Mouse (Mus musculus) myocyte (in vitro differentiated cells): ENCODE measurements at regions not wholly inside any gene's neighbourhood (a gene's known extent, or its start where the extent isn't known, plus 50 kb on each side); places are given as distances from the start of the nearest gene placed in this dataset.

Experiments used
- H3K27me3 ChIP-seq: one replicate; pipeline ENCODE4 v1.6.1; 2011; ENCODE audit not compliant: control insufficient read depth, insufficient read depth, insufficient read length
- H3K36me3 ChIP-seq: one replicate; pipeline ENCODE4 v1.6.1; 2011; ENCODE audit not compliant: control insufficient read depth, insufficient read depth
- H3K4me2 ChIP-seq: one replicate; pipeline ENCODE4 v1.6.1; 2011; ENCODE audit warnings: low read depth, control low read depth
- H3K4me3 ChIP-seq: one replicate; pipeline ENCODE4 v1.5.1; 2011; ENCODE audit warnings: mild to moderate bottlenecking, control low read depth, moderate library complexity
- H3K79me2 ChIP-seq: one replicate; pipeline ENCODE4 v1.6.1; 2011; ENCODE audit not compliant: control insufficient read depth, insufficient read depth
- H3ac ChIP-seq: one replicate; pipeline ENCODE4 v1.6.1; 2011; ENCODE audit not compliant: control insufficient read depth, insufficient read length
- CEBPB ChIP-seq: IDR thresholded peaks from 2 replicates; pipeline ENCODE4 v1.6.1; 2011; ENCODE audit warnings: mild to moderate bottlenecking, moderate library complexity; ENCODE audit not compliant: poor library complexity, insufficient read depth, severe bottlenecking
- E2F4 ChIP-seq: IDR thresholded peaks from one replicate; pipeline ENCODE4 v1.6.1; 2011; ENCODE audit warnings: mild to moderate bottlenecking, control low read depth, moderate library complexity; ENCODE audit not compliant: insufficient read depth
- MAX ChIP-seq: IDR thresholded peaks from one replicate; pipeline ENCODE4 v1.6.1; 2011; ENCODE audit warnings: low read depth, mild to moderate bottlenecking, control low read depth
- MYOD1 ChIP-seq, 3 experiments: IDR thresholded peaks; one replicate each; pipeline ENCODE4 v1.6.1; 2011; ENCODE audit warnings: control low read depth in 2 of 3, low read depth in 2 of 3, mild to moderate bottlenecking in 2 of 3, moderate library complexity in 1 of 3; ENCODE audit not compliant: insufficient read length in 2 of 3, control insufficient read depth in 1 of 3
- MYOG ChIP-seq, 3 experiments: IDR thresholded peaks; one replicate each; pipeline ENCODE4 v1.6.1; 2011; ENCODE audit warnings: control low read depth in 2 of 3, low read depth in 2 of 3, mild to moderate bottlenecking in 2 of 3; ENCODE audit not compliant: insufficient read length in 2 of 3, control insufficient read depth in 1 of 3, insufficient read depth in 1 of 3
- POLR2A ChIP-seq: IDR thresholded peaks from one replicate; pipeline ENCODE4 v1.6.1; 2011; ENCODE audit warnings: low read depth, mild to moderate bottlenecking, control low read depth, moderate library complexity; ENCODE audit not compliant: insufficient read length
- POLR2AphosphoS2 ChIP-seq: IDR thresholded peaks from one replicate; pipeline ENCODE4 v1.6.1; 2011; ENCODE audit warnings: low read depth, control low read depth; ENCODE audit not compliant: insufficient read length
- REST ChIP-seq: IDR thresholded peaks from one replicate; pipeline ENCODE4 v1.6.1; 2011; ENCODE audit warnings: mild to moderate bottlenecking, control low read depth, moderate library complexity; ENCODE audit not compliant: insufficient read depth, insufficient read length
- SRF ChIP-seq: IDR thresholded peaks from one replicate; pipeline ENCODE4 v1.6.1; 2011; ENCODE audit warnings: low read depth; ENCODE audit not compliant: control insufficient read depth, insufficient read length
- TCF12 ChIP-seq: IDR thresholded peaks from one replicate; pipeline ENCODE4 v1.6.1; 2011; ENCODE audit warnings: mild to moderate bottlenecking, control low read depth; ENCODE audit not compliant: poor library complexity, insufficient read depth, severe bottlenecking
- TCF3 ChIP-seq: IDR thresholded peaks from one replicate; pipeline ENCODE4 v1.6.1; 2011; ENCODE audit warnings: low read depth, control low read depth; ENCODE audit not compliant: insufficient read length
- USF1 ChIP-seq: IDR thresholded peaks from one replicate; pipeline ENCODE4 v1.6.1; 2011; ENCODE audit warnings: low read depth, mild to moderate bottlenecking, control low read depth, moderate library complexity

DNA sequence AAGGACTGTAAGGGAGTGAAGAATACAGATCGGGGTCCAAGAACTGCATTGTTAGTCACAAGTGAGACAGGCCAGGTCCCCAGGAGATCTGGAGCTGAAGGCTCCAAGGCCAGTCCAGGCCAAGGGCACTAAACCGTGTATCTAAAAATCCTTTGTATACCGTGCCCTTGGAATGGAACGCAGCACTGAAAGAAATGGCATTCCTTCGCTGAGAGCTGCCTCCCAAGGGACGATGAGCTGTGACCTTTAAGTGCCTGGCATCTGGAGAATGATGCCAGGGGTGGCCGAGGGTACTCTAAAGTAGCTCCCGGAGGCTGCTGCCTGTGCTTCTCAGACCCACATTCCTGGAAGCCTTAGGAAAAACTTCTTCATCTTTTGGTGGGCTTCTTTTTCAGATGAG is 76.0 kb upstream of the Pkn2 start:
- Histone ChIP-seq H3ac (no peak overlapping the region), H3K27me3 (no peaks in the 10 kb centered on the region), H3K4me2 (no peak overlapping the region), H3K4me3 (no peak overlapping the region), H3K36me3 (no peaks in the 10 kb centered on the region), H3K79me2 (no peaks in the 10 kb centered on the region)
- no peak for TF ChIP-seq MYOG (IDR thresholded peaks at IDR 0.05; ENCODE audit: control insufficient read depth in 1 of 3, insufficient read depth in 1 of 3, insufficient read length in 2 of 3, low read depth in 2 of 3)
- no peak for TF ChIP-seq SRF
- no peak for TF ChIP-seq MYOD1 (IDR thresholded peaks at IDR 0.05; ENCODE audit: control insufficient read depth in 1 of 3, insufficient read length in 2 of 3, low read depth in 2 of 3)
- TF ChIP-seq TCF3 = no peak
- TF ChIP-seq MAX = no peak
- no peak for TF ChIP-seq USF1
- TF ChIP-seq POLR2AphosphoS2 = no peak
- TF ChIP-seq TCF12 = no peak
- TF ChIP-seq POLR2A = no peak
- TF ChIP-seq REST = no peak
- TF ChIP-seq CEBPB = no peak

GRCm38 (mm10) chr3:142948771-142949170 is 67.0 kb upstream of the Pkn2 start:
- H3ac ChIP-seq = no peak overlapping the region
- no peak overlapping the region for H3K4me3 ChIP-seq
- TF ChIP-seq MAX = no peak
- no peak for TF ChIP-seq POLR2AphosphoS2
- no peak for TF ChIP-seq TCF3
- no peak for TF ChIP-seq MYOG (IDR thresholded peaks at IDR 0.05; ENCODE audit: control insufficient read depth in 1 of 3, insufficient read depth in 1 of 3, insufficient read length in 2 of 3, low read depth in 2 of 3)
- TF ChIP-seq USF1 = no peak
- H3K4me2 ChIP-seq = no peak overlapping the region
- H3K27me3 ChIP-seq = no peaks in the 10 kb centered on the region
- no peaks in the 10 kb centered on the region for H3K36me3 ChIP-seq
- H3K79me2 ChIP-seq = no peaks in the 10 kb centered on the region

DNA sequence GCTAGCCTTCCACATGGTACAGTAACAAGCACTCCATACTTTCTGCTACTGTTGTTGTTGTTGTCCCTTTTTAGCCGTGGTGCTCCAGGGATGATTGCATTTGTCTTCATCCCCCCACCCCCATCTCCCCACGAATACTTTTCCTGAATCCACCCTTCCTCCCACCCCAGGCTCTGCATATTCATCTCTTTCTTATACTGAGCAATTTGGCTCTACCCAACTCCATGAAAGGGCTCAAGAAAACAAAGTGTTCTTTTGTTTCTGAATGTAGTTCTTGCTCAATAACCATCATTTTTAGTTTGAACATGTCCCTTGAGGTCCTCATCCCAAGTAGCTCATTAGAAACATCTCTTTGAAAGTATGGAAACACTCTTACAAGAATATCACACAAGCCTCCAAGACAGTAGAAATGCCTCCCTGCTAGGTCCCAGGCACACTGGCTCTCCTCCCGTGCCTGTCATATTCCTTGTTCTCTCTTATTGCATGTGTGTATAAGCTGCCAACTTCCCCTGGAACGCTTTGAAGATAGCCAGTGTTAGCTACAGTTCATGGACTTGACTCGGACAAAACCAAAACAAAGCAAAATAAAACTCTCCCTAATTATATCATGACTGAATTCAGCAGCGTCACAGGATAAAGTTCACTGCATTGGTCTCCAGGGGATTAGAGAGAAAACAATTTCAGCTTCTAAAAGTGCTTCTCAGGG is 59.7 kb upstream of the Pkn2 start:
- Histone ChIP-seq H3K36me3 (no peaks in the 10 kb centered on the region), H3ac (no peak overlapping the region), H3K4me3 (no peak overlapping the region), H3K27me3 (no peaks in the 10 kb centered on the region), H3K79me2 (no peaks in the 10 kb centered on the region), H3K4me2 (no peak overlapping the region)
- TF ChIP-seq MYOG (IDR thresholded peaks at IDR 0.05; ENCODE audit: control insufficient read depth in 1 of 3, insufficient read depth in 1 of 3, insufficient read length in 2 of 3, low read depth in 2 of 3) = no peak
- no peak for TF ChIP-seq TCF3
- TF ChIP-seq POLR2AphosphoS2 = no peak
- no peak for TF ChIP-seq CEBPB
- no peak for TF ChIP-seq REST
- TF ChIP-seq MYOD1 (IDR thresholded peaks at IDR 0.05; ENCODE audit: control insufficient read depth in 1 of 3, insufficient read length in 2 of 3, low read depth in 2 of 3) = no peak
- no peak for TF ChIP-seq TCF12

DNA sequence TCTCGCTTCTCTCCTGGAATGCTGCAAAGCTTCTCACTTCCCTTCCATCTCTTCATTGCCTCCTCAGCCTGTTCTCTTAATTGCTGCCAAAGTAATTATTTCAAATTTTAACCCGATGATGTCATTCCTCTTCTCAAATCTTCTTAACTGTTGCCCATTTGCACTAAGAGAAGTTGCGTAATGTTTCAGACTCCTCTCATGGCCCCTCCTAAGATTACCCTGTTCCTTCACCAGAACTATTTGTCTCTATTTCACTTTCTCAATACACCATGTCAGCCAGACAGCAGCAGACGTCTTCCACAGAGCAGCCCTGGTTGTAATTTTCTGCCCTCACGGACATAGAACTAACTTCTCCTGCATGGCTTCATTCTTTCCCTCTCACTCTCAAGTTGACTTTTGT is 59.1 kb upstream of the Pkn2 start:
- Histone ChIP-seq H3ac (no peak overlapping the region), H3K79me2 (no peaks in the 10 kb centered on the region), H3K4me3 (no peak overlapping the region), H3K27me3 (no peaks in the 10 kb centered on the region), H3K36me3 (no peaks in the 10 kb centered on the region), H3K4me2 (no peak overlapping the region)
- TF ChIP-seq TCF12 = no peak
- TF ChIP-seq USF1 = no peak
- TF ChIP-seq MAX = no peak
- TF ChIP-seq REST = no peak
- no peak for TF ChIP-seq E2F4
- no peak for TF ChIP-seq MYOG (IDR thresholded peaks at IDR 0.05; ENCODE audit: control insufficient read depth in 1 of 3, insufficient read depth in 1 of 3, insufficient read length in 2 of 3, low read depth in 2 of 3)
- TF ChIP-seq TCF3 = no peak
- TF ChIP-seq POLR2AphosphoS2 = no peak

- Histone ChIP-seq H3ac (no peak overlapping the region), H3K27me3 (no peaks in the 10 kb centered on the region), H3K4me2 (no peak overlapping the region), H3K79me2 (no peaks in the 10 kb centered on the region), H3K36me3 (no peaks in the 10 kb centered on the region), H3K4me3 (no peak overlapping the region)
- TF ChIP-seq POLR2AphosphoS2 (no peak), REST (no peak), TCF12 (no peak), CEBPB (no peak), MYOG (IDR thresholded peaks at IDR 0.05; ENCODE audit: control insufficient read depth in 1 of 3, insufficient read depth in 1 of 3, insufficient read length in 2 of 3, low read depth in 2 of 3) (no peak), SRF (no peak), POLR2A (no peak), MAX (no peak), E2F4 (no peak), MYOD1 (IDR thresholded peaks at IDR 0.05; ENCODE audit: control insufficient read depth in 1 of 3, insufficient read length in 2 of 3, low read depth in 2 of 3) (no peak)
Measured at GRCm38 (mm10) chr3:142939773-142940172, 58.0 kb upstream of the Pkn2 start.
